Mouse (Mus musculus): ENCODE data around the gene Arhgap31. TPM values are rescaled to one million over a fixed set of nuclear protein-coding genes. Genes with fewer than 3 reads are reported as not detected.

Gene Arhgap31
- polyA plus RNA-seq, 1 experiment from 2014 or later, result 10.1 TPM

GRCm38 (mm10) chr16:38676647-38677046 is 36.4 kb downstream of the Arhgap31 start:
- H3K4me3 ChIP-seq, result no peak overlapping the region
- H3K36me3 ChIP-seq, result no peaks in the 10 kb centered on the region
- peaks cover 3% of the 10 kb centered on the region; the same call in 1 of the 2 replicates for H3K4me1 ChIP-seq
- no peaks in the 10 kb centered on the region for H3K9me3 ChIP-seq
- H3K27me3 ChIP-seq (replicated peaks), result no peaks in the 10 kb centered on the region
- no peak overlapping the region for H3K27ac ChIP-seq
- WGBS, result 93% methylated on average over 4 of the region's 4 CpGs
- H3K9ac ChIP-seq, result no peak overlapping the region
- ATAC-seq (ENCODE audit: low FRiP score, low read depth), result no peak
- no peak overlapping the region for H3K4me2 ChIP-seq (replicated peaks)

- H3K4me1 ChIP-seq, result peaks cover 3% of the 10 kb centered on the region; the same call in 1 of the 2 replicates
- no peak for ATAC-seq (ENCODE audit: low FRiP score, low read depth)
- H3K9ac ChIP-seq, result no peak overlapping the region
- no peaks in the 10 kb centered on the region for H3K36me3 ChIP-seq
- H3K4me2 ChIP-seq (replicated peaks), result no peak overlapping the region
- 73% methylated on average over 9 of the region's 9 CpGs for WGBS
- H3K9me3 ChIP-seq, result no peaks in the 10 kb centered on the region
- no peak overlapping the region for H3K27ac ChIP-seq
- no peaks in the 10 kb centered on the region for H3K27me3 ChIP-seq (replicated peaks)
- no peak overlapping the region for H3K4me3 ChIP-seq
Observed at GRCm38 (mm10) chr16:38675600-38676335, 37.3 kb downstream of the Arhgap31 start.

- Histone ChIP-seq H3K9me3 (no peaks in the 10 kb centered on the region), H3K4me1 (peaks cover 2% of the 10 kb centered on the region; the same call in 1 of the 2 replicates), H3K4me3 (no peak overlapping the region), H3K27me3 (replicated peaks) (no peaks in the 10 kb centered on the region), H3K9ac (no peak overlapping the region), H3K27ac (no peak overlapping the region), H3K36me3 (no peaks in the 10 kb centered on the region), H3K4me2 (replicated peaks) (no peak overlapping the region)
- no peak for ATAC-seq (ENCODE audit: low FRiP score, low read depth)
- 89% methylated on average over 11 of the region's 11 CpGs for WGBS
Observed at GRCm38 (mm10) chr16:38674891-38675290, 38.2 kb downstream of the Arhgap31 start.

- ATAC-seq (ENCODE audit: low FRiP score, low read depth), result peak; percentile 91
- H3K4me3 ChIP-seq, result no peak overlapping the region
- no peak overlapping the region for H3K9ac ChIP-seq
- no peak overlapping the region for H3K27ac ChIP-seq
- WGBS, result 42% methylated on average over 15 of the region's 15 CpGs
- H3K36me3 ChIP-seq, result no peaks in the 10 kb centered on the region
- H3K27me3 ChIP-seq (replicated peaks), result no peaks in the 10 kb centered on the region
- no peaks in the 10 kb centered on the region for H3K4me1 ChIP-seq
- no peaks in the 10 kb centered on the region for H3K9me3 ChIP-seq
- H3K4me2 ChIP-seq (replicated peaks), result no peak overlapping the region
Observed at GRCm38 (mm10) chr16:38673511-38673910, 39.6 kb downstream of the Arhgap31 start.

GRCm38 (mm10) chr16:38672947-38673346 is 40.1 kb downstream of the Arhgap31 start:
- H3K9me3 ChIP-seq, result no peaks in the 10 kb centered on the region
- H3K9ac ChIP-seq, result no peak overlapping the region
- WGBS, result 92% methylated on average over 7 of the region's 7 CpGs
- no peak overlapping the region for H3K27ac ChIP-seq
- no peak overlapping the region for H3K4me3 ChIP-seq
- H3K27me3 ChIP-seq (replicated peaks), result no peaks in the 10 kb centered on the region
- no peak for ATAC-seq (ENCODE audit: low FRiP score, low read depth)
- H3K4me1 ChIP-seq, result no peaks in the 10 kb centered on the region
- no peaks in the 10 kb centered on the region for H3K36me3 ChIP-seq
- no peak overlapping the region for H3K4me2 ChIP-seq (replicated peaks)

- Histone ChIP-seq H3K4me2 (replicated peaks) (no peak overlapping the region), H3K9ac (no peak overlapping the region), H3K4me3 (no peak overlapping the region), H3K36me3 (no peaks in the 10 kb centered on the region), H3K27ac (no peak overlapping the region), H3K27me3 (replicated peaks) (no peaks in the 10 kb centered on the region), H3K4me1 (no peaks in the 10 kb centered on the region), H3K9me3 (no peaks in the 10 kb centered on the region)
- no peak for ATAC-seq (ENCODE audit: low FRiP score, low read depth)
- WGBS, result 67% methylated on average over 5 of the region's 5 CpGs
Observed at GRCm38 (mm10) chr16:38672370-38672769, 40.7 kb downstream of the Arhgap31 start.

GRCm38 (mm10) chr16:38670621-38671390 is 42.3 kb downstream of the Arhgap31 start:
- ATAC-seq (ENCODE audit: low FRiP score, low read depth), result no peak
- Histone ChIP-seq H3K9me3 (no peaks in the 10 kb centered on the region), H3K4me3 (no peak overlapping the region), H3K27ac (no peak overlapping the region), H3K4me1 (no peaks in the 10 kb centered on the region), H3K9ac (no peak overlapping the region), H3K36me3 (no peaks in the 10 kb centered on the region), H3K4me2 (replicated peaks) (no peak overlapping the region), H3K27me3 (replicated peaks) (no peaks in the 10 kb centered on the region)
- 90% methylated on average over 12 of the region's 12 CpGs for WGBS

GRCm38 (mm10) chr16:38668871-38669675 is 44.0 kb downstream of the Arhgap31 start:
- Histone ChIP-seq H3K4me1 (no peaks in the 10 kb centered on the region), H3K4me3 (no peak overlapping the region), H3K9ac (no peak overlapping the region), H3K4me2 (replicated peaks) (no peak overlapping the region), H3K36me3 (no peaks in the 10 kb centered on the region), H3K27ac (no peak overlapping the region), H3K9me3 (no peaks in the 10 kb centered on the region), H3K27me3 (replicated peaks) (no peaks in the 10 kb centered on the region)
- no peak for ATAC-seq (ENCODE audit: low FRiP score, low read depth)
- WGBS, result 88% methylated on average over 8 of the region's 8 CpGs

GRCm38 (mm10) chr16:38666523-38666922 is 46.6 kb downstream of the Arhgap31 start:
- Histone ChIP-seq H3K9ac (no peak overlapping the region), H3K27ac (no peak overlapping the region), H3K4me2 (replicated peaks) (no peak overlapping the region), H3K4me3 (no peak overlapping the region), H3K27me3 (replicated peaks) (no peaks in the 10 kb centered on the region), H3K4me1 (no peaks in the 10 kb centered on the region), H3K36me3 (no peaks in the 10 kb centered on the region), H3K9me3 (no peaks in the 10 kb centered on the region)
- no peak for ATAC-seq (ENCODE audit: low FRiP score, low read depth)
- WGBS, result 93% methylated on average over 4 of the region's 4 CpGs

- H3K27me3 ChIP-seq (replicated peaks), result no peaks in the 10 kb centered on the region
- no peak for ATAC-seq (ENCODE audit: low FRiP score, low read depth)
- WGBS, result 93% methylated on average over 2 of the region's 2 CpGs
Observed at GRCm38 (mm10) chr16:38666016-38666415, 47.1 kb downstream of the Arhgap31 start.

GRCm38 (mm10) chr16:38662575-38662974 is 50.5 kb downstream of the Arhgap31 start:
- no peaks in the 10 kb centered on the region for H3K4me1 ChIP-seq
- no peak for ATAC-seq (ENCODE audit: low FRiP score, low read depth)
- H3K9ac ChIP-seq, result no peak overlapping the region
- H3K9me3 ChIP-seq, result no peaks in the 10 kb centered on the region
- H3K36me3 ChIP-seq, result no peaks in the 10 kb centered on the region
- no peaks in the 10 kb centered on the region for H3K27me3 ChIP-seq (replicated peaks)
- H3K27ac ChIP-seq, result no peak overlapping the region
- 86% methylated on average over 10 of the region's 10 CpGs for WGBS
- H3K4me2 ChIP-seq (replicated peaks), result no peak overlapping the region
- no peak overlapping the region for H3K4me3 ChIP-seq

More at GRCm38 (mm10) chr16:38666016-38666415, 47.1 kb downstream of the Arhgap31 start:
- Histone ChIP-seq H3K4me2 (replicated peaks) (no peak overlapping the region), H3K36me3 (no peaks in the 10 kb centered on the region), H3K9ac (no peak overlapping the region), H3K4me1 (no peaks in the 10 kb centered on the region), H3K9me3 (no peaks in the 10 kb centered on the region), H3K27ac (no peak overlapping the region), H3K4me3 (no peak overlapping the region)

- no peak overlapping the region for H3K27ac ChIP-seq
- no peak overlapping the region for H3K4me3 ChIP-seq
- H3K4me2 ChIP-seq (replicated peaks), result no peak overlapping the region
- no peaks in the 10 kb centered on the region for H3K9me3 ChIP-seq
- H3K27me3 ChIP-seq (replicated peaks), result no peaks in the 10 kb centered on the region
- no peak for ATAC-seq (ENCODE audit: low FRiP score, low read depth)
- 69% methylated on average over 4 of the region's 4 CpGs for WGBS
- H3K9ac ChIP-seq, result no peak overlapping the region
- no peaks in the 10 kb centered on the region for H3K36me3 ChIP-seq
- H3K4me1 ChIP-seq, result peaks cover 6% of the 10 kb centered on the region
Observed at GRCm38 (mm10) chr16:38654308-38654707, 58.8 kb downstream of the Arhgap31 start.
